Mouse (Mus musculus): Measurements from ENCODE around the gene Hist1h2bl.

DNA sequence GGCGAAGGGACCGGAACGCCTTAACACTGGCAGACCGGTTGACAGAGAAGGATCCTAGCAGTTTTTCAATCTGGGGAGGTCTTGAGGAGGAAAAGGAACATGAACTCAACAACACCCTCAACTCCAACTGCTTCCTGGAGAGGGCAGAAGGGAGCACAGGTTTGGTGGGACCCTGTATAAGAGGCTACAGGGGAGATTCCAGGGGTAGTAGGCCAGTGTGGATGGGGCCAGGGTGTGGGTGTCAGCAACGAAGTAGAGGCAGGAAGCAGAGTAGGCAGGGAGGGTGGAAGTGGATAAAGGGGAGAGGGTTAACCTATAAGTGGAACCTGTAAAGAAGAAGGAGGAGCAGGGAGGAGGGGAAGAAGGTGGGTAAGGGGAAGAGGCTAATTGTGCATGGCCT, 17.5 kb upstream of the Hist1h2bl start:
- TF ChIP-seq CTCF (IDR thresholded peaks at IDR 0.05; ENCODE audit: borderline replicate concordance, extremely low read depth, insufficient read depth, insufficient read length) (no peak), POLR2A (IDR thresholded peaks at IDR 0.05; ENCODE audit: borderline replicate concordance, extremely low read depth, insufficient read depth, insufficient read length, poor library complexity, severe bottlenecking) (no peak)

Data from brain, embryonic 14.5 days (tissue).